Mouse (Mus musculus) cerebellum, adult 2 months (tissue): ENCODE measurements around the gene Cfap58. TPM values are rescaled to one million over a fixed set of nuclear protein-coding genes. Genes with fewer than 3 reads are reported as not detected.

Experiments
- DNase-seq, 2 experiments: peaks; one replicate each; pipeline ENCODE4 v3.0.0; 2021
- H3K27ac ChIP-seq: fragments of 200-500 bp; 2 replicates; pipeline ENCODE4 v1.5.1; 2012; ENCODE audit warnings: low read length, control low read depth, inconsistent platforms; ENCODE audit not compliant: insufficient read depth
- H3K27me3 ChIP-seq: fragments of 200-500 bp; 2 replicates; pipeline ENCODE4 v1.6.1; 2012; ENCODE audit warnings: inconsistent platforms, mild to moderate bottlenecking, low read length, moderate library complexity; ENCODE audit not compliant: control insufficient read depth, insufficient read depth
- H3K4me1 ChIP-seq: fragments of 200-500 bp; 2 replicates; pipeline ENCODE4 v1.6.1; 2011; ENCODE audit warnings: low read length; ENCODE audit not compliant: control insufficient read depth, insufficient read depth
- H3K4me3 ChIP-seq: fragments of 200-500 bp; replicated peaks from 2 replicates; pipeline ENCODE3; 2011; ENCODE audit warnings: mild to moderate bottlenecking, low read depth, low read length, control low read depth; ENCODE audit not compliant: insufficient read depth
- CTCF ChIP-seq: fragments of 200-500 bp; IDR thresholded peaks from 2 replicates; pipeline ENCODE4 v1.5.1; 2011; ENCODE audit warnings: low read depth, mild to moderate bottlenecking, control low read depth, low read length, moderate library complexity, borderline replicate concordance; ENCODE audit not compliant: insufficient read depth
- POLR2A ChIP-seq: fragments of 200-500 bp; IDR thresholded peaks from 2 replicates; pipeline ENCODE4 v1.6.1; 2011; ENCODE audit warnings: low read length, control low read depth, borderline replicate concordance; ENCODE audit not compliant: insufficient read depth
- WGBS: fragments of 180-500 bp; shearing (Covaris S2); methylation state at CpG from one replicate; pipeline ENCODE4 v1.1.7; 2018; 5-methylcytosine and 5-hydroxymethylcytosine counted together
- polyA plus RNA-seq: library from polyadenylated mRNA; depleted of rRNA; stranded (reverse); fragments of >200 nt; gene quantifications from 2 replicates; pipeline ENCODE4 v1.2.3, GENCODE M21; 2012

Gene Cfap58
- polyA plus RNA-seq, 1 experiment = 0.07 TPM

DNA sequence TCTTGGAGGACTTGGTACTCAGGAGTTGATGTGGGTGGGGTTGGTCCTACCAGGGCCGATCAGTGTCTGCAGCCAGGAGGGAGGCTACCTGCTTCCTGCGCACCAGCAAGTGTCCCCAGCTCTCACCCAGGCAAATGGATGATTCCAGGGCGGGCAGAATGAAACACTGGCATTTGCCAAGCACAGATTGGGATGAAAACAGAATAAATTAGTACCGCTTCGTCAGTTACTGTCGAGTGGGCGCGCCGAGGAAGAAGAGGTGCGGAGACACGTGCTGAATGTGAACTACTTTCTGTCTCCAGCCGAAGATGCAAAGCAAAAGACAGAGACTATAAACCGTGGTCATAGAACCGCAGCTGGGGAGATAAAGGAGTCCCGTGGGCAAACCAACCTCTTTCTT is 84.0 kb downstream of the Cfap58 start:
- H3K4me3 ChIP-seq = no peak overlapping the region
- WGBS = 30% methylated on average over 15 of the region's 15 CpGs
- no peak for TF ChIP-seq POLR2A
- no peak for TF ChIP-seq CTCF
- no peaks in the 10 kb centered on the region for H3K4me1 ChIP-seq
- no peaks in the 10 kb centered on the region for H3K27me3 ChIP-seq
- H3K27ac ChIP-seq = no peak overlapping the region
- no peak for DNase-seq

DNA sequence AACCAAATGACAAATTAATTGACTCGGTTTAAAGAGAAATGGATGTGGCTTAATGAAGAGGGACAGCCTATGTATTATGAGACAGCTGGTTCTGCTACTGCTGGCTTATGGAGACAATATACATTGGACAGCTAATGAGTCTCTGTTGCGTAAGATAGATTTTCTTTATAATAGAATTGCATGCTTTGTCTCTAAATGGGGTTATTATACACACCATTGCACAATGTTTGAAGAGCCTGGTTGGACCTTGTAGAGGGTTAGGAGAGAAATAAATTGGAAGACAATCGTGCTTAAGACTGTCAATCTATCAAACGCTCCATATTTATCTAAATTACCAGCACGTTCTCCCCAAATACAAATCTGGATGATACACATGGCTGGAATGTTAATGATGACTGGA is 85.3 kb downstream of the Cfap58 start:
- WGBS = 80% methylated on average over 5 of the region's 5 CpGs
- Histone ChIP-seq H3K27me3 (no peaks in the 10 kb centered on the region), H3K4me3 (no peak overlapping the region), H3K4me1 (no peaks in the 10 kb centered on the region), H3K27ac (no peak overlapping the region)
- TF ChIP-seq POLR2A = no peak
- TF ChIP-seq CTCF = no peak
- no peak for DNase-seq

DNA sequence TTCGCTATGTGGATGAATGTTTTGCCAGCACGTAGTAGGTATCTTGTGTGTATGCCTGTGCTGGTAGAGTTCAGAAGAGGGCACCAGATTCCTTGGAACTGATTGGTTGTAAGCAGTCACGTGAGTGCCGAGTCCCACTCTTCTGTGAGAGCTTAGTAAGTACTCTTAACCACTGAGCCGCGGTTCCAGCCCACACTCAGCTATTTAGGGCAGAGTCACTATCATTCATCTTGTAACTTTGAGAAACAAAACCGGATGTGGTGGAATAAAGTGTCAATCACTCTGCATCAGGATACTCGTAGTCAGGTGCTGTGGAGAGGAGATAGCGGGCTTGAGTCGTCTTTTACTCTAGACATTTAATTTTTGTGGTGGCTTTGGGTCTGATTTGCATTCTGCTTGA is 86.3 kb downstream of the Cfap58 start:
- 91% methylated on average over 10 of the region's 10 CpGs for WGBS
- no peak for DNase-seq
- no peaks in the 10 kb centered on the region for H3K27me3 ChIP-seq

DNA sequence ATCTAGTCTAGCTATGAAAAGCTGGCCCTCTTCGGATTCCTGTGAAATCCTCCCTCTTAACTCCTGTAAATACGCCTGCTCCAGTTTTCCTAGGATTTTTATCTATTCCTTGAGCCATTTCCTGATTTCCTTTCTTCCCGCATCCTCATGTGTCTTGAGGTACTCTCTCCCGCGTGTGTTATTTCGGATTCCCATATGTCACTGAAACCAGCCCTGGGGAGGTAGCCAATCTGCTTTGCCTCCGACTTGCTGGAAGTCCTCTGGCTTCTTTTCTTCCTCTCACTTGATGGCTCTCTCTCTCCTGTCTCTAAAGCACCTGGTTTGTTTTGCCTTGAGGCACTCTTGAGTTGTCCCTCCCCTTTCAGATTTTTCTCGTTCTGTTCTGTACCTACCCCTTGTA is 87.9 kb downstream of the Cfap58 start:
- no peak overlapping the region for H3K4me3 ChIP-seq
- 68% methylated on average over 8 of the region's 8 CpGs for WGBS
- H3K27ac ChIP-seq = no peak overlapping the region
- H3K4me1 ChIP-seq = no peaks in the 10 kb centered on the region
- TF ChIP-seq CTCF (no peak), POLR2A (no peak)
- no peak for DNase-seq
- no peaks in the 10 kb centered on the region for H3K27me3 ChIP-seq

More for the DNA sequence above, 86.3 kb downstream of the Cfap58 start:
- no peaks in the 10 kb centered on the region for H3K4me1 ChIP-seq
- TF ChIP-seq POLR2A (no peak), CTCF (no peak)
- no peak overlapping the region for H3K27ac ChIP-seq
- no peak overlapping the region for H3K4me3 ChIP-seq

DNA sequence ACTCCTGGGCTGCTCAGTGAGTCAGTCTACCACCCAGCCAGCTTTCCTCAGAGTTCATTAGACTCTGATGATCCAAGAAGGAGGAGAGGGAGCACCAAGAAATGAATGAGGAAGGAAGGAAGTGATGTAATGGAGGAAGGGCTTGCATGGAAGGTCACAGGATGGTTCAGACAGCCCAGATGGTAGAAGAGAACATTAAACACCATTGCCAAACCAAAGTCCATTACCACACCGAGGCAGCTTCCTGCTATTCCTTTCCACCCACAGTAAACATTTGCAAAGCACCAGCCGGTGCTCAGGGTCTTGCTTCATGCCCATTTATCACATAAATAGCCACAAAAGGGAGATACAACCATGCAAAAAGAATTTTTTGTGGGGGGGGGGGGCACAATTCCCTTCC is 89.4 kb downstream of the Cfap58 start:
- H3K4me1 ChIP-seq = no peaks in the 10 kb centered on the region
- TF ChIP-seq CTCF (no peak), POLR2A (no peak)
- no peaks in the 10 kb centered on the region for H3K27me3 ChIP-seq
- 30% methylated on average over 2 of the region's 2 CpGs for WGBS
- DNase-seq = no peak
- no peak overlapping the region for H3K27ac ChIP-seq
- no peak overlapping the region for H3K4me3 ChIP-seq

DNA sequence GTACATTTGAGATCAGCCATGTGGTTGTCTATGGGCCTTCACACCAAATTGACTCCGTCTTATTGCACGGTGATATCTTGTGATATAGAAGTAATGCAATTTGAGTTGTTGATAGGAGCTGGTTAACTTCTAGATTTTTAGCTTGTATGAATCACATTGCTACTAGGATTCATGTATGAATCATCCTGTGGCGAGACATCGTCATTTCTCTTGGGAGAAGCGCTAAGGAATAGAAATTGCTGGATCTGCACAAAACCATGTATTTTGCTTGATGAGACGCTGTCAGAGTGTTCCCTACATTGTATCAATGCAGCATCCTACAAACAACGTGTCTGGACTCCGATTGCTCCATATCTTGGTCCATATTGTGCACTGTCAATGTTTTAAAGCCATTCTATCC is 102.1 kb downstream of the Cfap58 start:
- no peak overlapping the region for H3K27ac ChIP-seq
- TF ChIP-seq POLR2A (no peak), CTCF (no peak)
- H3K4me3 ChIP-seq = no peak overlapping the region
- H3K4me1 ChIP-seq = no peaks in the 10 kb centered on the region
- 90% methylated on average over 8 of the region's 8 CpGs for WGBS
- no peaks in the 10 kb centered on the region for H3K27me3 ChIP-seq
- no peak for DNase-seq

DNA sequence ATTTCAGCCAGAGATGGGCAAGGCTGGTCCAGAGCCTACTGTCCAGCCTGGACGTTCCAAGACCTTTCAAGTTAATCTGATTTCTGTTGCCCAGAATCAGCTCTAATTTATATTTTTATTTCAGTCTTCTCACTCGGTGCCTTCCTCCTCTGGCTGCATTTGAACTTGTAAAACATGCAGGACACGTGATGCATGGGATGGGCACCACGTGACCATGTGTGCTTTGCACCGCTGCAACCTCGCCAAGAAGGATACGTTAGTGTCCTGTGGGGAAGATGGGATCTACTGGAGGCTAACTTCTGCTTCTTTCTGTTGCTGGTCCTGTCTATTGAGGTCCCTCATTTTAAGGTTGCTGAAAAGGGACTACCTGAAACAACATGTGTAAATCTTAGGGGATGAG is 109.8 kb downstream of the Cfap58 start:
- Histone ChIP-seq H3K4me3 (no peak overlapping the region), H3K4me1 (no peaks in the 10 kb centered on the region), H3K27ac (no peak overlapping the region), H3K27me3 (no peaks in the 10 kb centered on the region)
- TF ChIP-seq CTCF (no peak), POLR2A (no peak)
- 80% methylated on average over 7 of the region's 7 CpGs for WGBS
- no peak for DNase-seq

DNA sequence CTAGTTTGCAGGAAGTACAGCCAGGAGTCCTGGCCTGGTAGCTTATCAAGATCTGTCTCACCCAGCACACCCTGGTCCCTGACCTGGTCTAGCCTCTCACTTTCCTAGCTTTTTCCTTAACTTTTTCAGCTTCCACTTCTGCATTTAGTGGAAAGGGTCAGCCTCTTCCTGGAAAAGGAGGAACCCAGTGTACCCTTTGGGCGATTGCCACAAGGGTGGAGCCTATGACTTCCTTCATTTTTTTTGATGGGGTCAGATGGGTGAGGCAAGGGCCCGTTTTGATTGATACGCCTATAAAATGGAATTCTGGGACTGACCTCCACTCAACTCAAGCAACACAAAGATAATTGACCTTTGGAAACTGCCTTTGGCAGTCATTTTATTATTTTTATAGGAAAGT is 111.9 kb downstream of the Cfap58 start:
- no peak for TF ChIP-seq CTCF
- TF ChIP-seq POLR2A = no peak
- WGBS = 78% methylated on average over 3 of the region's 3 CpGs
- Histone ChIP-seq H3K27me3 (no peaks in the 10 kb centered on the region), H3K4me3 (no peak overlapping the region), H3K27ac (no peak overlapping the region), H3K4me1 (no peaks in the 10 kb centered on the region)
- DNase-seq = no peak
